Mouse (Mus musculus): ENCODE data around the gene Shkbp1. TPM values are rescaled to one million over a fixed set of nuclear protein-coding genes. Genes with fewer than 3 reads are reported as not detected.

The Shkbp1 gene
- polyA plus RNA-seq, 1 experiment: 276 TPM

GRCm38 (mm10) chr7:27310996-27311535, 44.8 kb downstream of the Shkbp1 start:
- TF ChIP-seq GATA1 (IDR thresholded peaks at IDR 0.05; ENCODE audit: low read length): no peak

DNA sequence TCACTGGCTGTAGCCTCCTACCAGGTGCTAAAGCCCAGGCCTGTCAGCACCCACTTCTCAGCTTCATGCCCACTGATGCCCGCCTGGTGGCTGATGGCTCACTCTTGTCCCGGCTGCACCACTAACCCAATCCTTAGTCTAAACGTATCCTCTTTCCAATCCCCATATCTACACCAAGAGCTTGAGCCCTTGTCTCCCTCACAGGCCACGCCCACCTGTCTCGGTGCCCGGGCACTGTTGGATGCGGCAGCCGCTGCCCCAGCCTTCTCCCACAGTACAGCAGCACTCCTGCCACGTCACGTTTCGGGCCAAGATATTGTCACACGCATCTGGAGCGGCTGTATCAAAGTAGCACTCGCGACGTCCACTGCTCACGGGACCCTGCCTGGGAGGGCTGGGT, 45.5 kb downstream of the Shkbp1 start:
- TF ChIP-seq GATA1 (IDR thresholded peaks at IDR 0.05; ENCODE audit: low read length): no peak

- TF ChIP-seq GATA1 (IDR thresholded peaks at IDR 0.05; ENCODE audit: low read length): no peak
These were observed 46.0 kb downstream of the Shkbp1 start for GRCm38 (mm10) chr7:27309832-27310231.

DNA sequence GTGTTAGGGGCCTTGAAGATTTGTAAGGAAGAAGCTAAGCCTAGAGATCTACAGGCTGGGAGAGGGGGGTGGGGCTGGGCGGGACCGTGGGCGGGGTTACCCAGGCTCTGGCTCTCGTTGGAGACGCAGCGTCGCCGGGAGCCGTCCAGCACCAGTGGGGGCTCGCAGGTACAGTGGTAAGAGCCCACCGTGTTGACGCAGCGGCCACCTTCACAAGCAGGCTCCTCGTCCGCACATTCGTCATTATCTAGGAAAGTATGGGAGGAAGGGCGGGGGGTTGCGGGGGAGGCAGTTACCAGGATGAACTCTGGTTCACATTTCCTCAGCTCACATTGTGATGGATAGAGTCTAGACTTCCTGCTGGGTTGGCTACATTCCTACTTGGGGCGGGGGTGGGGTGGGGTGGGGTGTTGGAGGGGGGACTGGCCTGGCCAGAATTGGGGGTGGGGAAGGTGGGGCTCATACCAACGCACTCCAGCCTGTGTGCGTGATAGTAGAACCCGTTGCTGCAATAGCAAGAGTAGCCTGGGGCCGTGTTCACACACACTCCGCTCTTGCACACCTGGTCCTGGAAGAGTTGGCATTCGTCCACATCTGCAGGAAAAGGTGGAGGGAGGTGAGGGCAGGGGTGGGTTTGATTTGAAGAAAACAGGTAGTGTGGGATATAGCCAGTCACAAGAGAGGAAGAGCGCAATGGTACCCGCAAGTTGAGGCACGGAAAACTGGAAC, 46.8 kb downstream of the Shkbp1 start:
- no peak for TF ChIP-seq GATA1 (IDR thresholded peaks at IDR 0.05; ENCODE audit: low read length)

DNA sequence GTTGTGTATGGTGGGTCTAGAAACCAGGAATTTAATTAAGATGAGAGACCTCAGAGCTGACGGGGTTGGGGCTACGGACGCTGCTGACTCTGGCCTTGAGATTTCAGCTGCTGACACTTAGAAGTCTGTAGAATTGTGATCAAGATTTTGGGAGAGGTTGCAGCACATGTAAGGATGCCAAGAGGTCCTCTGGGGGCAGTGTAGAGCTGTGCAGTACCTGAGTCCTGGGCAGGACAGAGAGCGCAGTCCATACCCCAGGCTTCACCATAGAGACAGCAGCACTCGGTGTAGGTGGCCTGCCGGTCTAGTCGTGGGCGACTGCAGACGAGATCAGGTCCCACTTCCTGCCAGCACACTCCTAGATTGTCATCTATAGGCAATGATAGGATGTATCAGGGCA, 48.3 kb downstream of the Shkbp1 start:
- no peak for TF ChIP-seq GATA1 (IDR thresholded peaks at IDR 0.05; ENCODE audit: low read length)

DNA sequence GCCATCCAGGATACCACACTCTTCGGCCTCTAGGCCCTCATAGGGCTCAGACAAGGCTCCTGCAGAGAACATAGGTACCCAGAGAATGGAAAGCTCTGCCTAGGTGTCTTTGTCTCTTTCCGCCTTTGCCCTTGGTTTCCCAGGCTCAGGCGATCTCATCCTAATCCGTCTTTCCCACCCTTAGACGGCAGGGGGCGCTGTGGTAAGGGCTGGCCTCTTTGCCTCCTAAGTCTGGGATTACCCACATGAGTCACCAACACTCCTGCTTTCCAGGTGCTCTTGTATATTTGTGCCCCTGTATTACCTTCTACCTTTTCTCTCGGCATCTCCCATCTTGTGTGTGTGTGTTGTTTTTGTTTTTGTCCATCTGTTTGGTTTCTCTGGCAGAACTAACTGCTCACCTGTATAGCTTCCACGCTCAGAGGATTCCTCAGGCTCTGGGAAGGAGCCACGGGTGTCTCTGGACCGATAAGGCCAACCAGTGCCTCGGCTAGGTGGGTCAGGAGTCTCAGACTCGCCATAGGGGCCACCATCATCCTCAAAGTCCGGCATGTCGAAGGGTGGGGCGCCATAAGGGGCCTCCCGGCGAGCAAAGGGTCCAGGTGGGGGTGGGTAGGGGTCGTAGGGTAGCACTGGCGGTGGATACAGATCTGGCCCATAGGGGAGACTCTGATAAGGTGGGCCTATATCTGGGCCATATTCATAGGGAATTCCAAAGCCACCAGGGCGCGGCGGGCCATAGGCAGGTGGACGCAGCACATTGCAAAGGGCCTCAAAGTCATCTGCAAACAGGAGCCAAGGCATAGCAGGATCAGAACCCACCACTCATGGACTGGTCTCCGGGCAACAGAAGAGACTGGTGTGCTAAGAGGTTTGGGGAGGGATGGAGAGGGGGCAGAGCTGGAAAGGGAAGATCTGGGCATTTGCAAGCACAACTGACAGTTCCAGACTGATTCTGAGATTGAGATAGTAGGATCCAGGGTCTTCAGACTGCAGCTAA, 49.4 kb downstream of the Shkbp1 start:
- TF ChIP-seq GATA1 (IDR thresholded peaks at IDR 0.05; ENCODE audit: low read length): no peak

- TF ChIP-seq GATA1 (IDR thresholded peaks at IDR 0.05; ENCODE audit: low read length): no peak
These were observed 50.6 kb downstream of the Shkbp1 start for GRCm38 (mm10) chr7:27305091-27305730.

GRCm38 (mm10) chr7:27302172-27302571, 53.6 kb downstream of the Shkbp1 start:
- TF ChIP-seq GATA1 (IDR thresholded peaks at IDR 0.05; ENCODE audit: low read length): no peak

DNA sequence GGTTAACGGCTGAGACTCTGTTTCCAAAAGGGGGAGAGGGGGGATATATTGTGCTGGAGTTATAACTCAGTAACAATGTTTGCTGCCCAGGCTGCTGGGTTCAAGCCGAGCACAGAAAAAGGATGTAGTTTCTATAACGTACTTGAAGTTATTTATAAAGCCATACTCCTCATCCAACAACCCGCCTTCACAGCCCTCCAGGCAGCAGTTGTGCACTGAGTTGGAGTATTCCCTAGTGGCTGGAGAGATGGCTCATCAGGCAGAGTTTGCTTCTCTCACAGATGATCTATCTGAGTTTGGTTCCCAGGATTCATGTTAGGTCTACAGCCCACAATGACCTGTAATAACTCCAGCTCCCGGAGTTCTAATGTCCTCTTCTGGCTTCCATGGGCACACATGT, 55.0 kb downstream of the Shkbp1 start:
- TF ChIP-seq GATA1 (IDR thresholded peaks at IDR 0.05; ENCODE audit: low read length): no peak

DNA sequence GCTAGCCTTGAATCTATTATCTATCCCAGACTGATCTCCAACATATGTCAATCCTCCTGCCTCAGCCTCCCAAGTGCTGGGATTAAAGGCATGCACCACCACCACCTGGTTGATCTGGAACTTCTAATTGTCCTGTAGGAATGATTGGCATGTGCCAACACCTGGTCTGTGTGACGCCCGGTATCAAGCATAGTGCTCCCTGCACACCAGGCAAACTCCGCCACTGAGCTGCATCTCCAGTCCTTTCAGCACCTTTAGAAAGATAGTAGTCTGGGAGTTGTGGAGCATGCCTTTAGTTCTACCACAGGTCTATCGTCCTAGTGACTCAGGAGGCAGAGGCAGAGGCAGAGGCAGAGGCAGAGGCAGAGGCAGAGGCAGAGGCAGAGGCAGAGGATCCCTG, 55.5 kb downstream of the Shkbp1 start:
- TF ChIP-seq GATA1 (IDR thresholded peaks at IDR 0.05; ENCODE audit: low read length): no peak

DNA sequence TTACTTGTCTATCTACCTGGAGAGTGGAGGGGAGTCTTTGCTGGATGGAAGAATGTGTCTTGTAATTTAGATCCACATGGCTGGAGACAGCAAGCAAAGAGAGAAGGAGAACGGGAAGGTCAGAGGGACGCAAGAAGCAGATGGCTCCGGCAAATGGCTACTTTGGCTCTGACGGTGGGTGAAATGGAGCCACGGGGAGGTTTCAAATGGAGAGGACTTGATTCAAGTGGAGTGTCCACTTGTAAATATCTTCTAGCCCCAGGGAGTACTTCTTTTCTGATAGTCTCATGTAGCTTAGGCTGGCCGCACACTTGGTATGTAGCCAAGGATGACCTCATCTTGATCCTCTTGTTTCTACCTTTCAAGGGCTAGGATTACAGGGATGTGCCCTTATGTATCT, 57.0 kb downstream of the Shkbp1 start:
- TF ChIP-seq GATA1 (IDR thresholded peaks at IDR 0.05; ENCODE audit: low read length): no peak

DNA sequence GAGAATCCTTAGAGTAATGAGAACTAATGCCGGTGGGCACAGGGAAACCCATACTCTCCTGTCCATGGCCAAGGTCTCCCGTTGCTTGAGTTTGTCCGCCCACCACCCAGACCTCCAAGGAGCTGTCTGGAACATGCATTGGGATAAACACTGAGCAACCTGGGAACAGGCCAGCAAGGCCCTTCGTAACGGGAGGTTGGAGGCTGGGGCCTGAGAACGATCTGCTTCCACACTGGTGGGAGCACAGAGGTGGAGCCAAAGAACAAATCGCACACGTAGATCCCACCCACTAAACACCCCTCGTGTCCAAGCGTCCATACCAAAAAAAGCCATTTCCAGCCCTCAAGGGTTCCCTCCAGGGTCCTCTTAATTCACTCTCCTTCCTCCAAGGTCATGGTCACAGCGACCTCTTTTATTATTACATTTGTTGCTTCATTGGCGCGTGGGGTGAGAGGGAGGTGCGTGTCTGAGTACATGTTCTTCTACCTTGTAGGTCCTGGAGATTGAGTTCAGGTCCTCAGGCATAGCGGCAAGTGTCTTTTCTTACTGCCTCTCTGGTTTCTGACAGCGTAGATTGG, 57.7 kb downstream of the Shkbp1 start:
- TF ChIP-seq GATA1 (IDR thresholded peaks at IDR 0.05; ENCODE audit: low read length): no peak

DNA sequence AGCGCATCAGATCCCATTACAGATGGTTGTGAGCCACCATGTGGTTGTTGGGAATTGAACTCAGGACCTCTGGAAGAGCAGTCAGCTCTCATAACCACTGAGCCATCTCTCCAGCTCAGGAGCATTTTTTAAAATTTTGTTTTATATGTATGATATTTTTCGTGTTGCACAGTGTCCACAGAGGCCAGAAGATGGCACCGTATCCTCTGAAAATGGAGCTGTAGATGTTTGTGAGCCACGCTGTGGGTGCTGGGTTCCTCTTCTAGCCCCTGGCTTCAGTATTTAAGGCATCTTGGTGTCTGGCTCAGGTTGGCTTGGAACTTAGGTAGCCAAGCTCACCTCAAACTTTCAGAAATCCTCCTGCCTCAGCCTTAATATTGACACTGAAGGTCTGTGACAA, 59.3 kb downstream of the Shkbp1 start:
- TF ChIP-seq GATA1 (IDR thresholded peaks at IDR 0.05; ENCODE audit: low read length): no peak

DNA sequence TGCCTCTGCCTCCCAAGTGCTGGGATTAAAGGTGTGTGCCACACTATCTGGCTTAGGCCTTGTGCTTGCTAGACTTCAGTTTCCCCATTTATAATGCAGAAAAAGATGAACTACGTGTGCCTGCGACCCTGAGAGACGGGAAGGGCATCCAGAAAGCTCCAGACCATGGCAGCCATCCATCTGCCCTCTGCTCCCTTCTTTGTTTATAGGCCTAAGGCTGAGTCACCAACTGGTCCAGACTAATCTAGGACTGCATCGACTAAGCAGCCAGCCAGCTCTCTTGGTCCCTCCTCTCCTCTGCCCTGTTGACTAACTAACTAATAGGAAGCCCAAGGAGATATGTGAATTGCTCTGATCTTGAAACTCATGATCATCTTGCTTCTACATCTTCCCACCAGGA, 59.9 kb downstream of the Shkbp1 start:
- TF ChIP-seq GATA1 (IDR thresholded peaks at IDR 0.05; ENCODE audit: low read length): no peak

Other genes with a start within 250 kb of the Shkbp1 start
- gene Cyp2f2, start 236.1 kb downstream of the Shkbp1 start, polyA plus RNA-seq (2012): not detected in 2 replicates
- gene Cyp2t4, start 202.3 kb downstream of the Shkbp1 start, polyA plus RNA-seq (2012): not detected in 2 replicates
- 155 and 188 TPM in 2 replicates for gene Egln2, start 189.2 kb downstream of the Shkbp1 start, polyA plus RNA-seq (2012)
- 342 and 432 TPM in 2 replicates for gene Rab4b, start 177.1 kb downstream of the Shkbp1 start, polyA plus RNA-seq (2012)
- 0.31 TPM in 1 of 2 replicates, not detected in the other for gene Gm21983, start 174.9 kb downstream of the Shkbp1 start, polyA plus RNA-seq (2012)
- not detected in 2 replicates for gene Mia, start 174.9 kb downstream of the Shkbp1 start, polyA plus RNA-seq (2012)
- 8.2 and 10.3 TPM in 2 replicates for gene BC024978, start 160.2 kb downstream of the Shkbp1 start, polyA plus RNA-seq (2012)
- gene Snrpa, start 159.7 kb downstream of the Shkbp1 start, polyA plus RNA-seq (2012): 727 and 966 TPM in 2 replicates
- 5.7 and 6.9 TPM in 2 replicates for gene Itpkc, start 127.4 kb downstream of the Shkbp1 start, polyA plus RNA-seq (2012)
- gene Coq8b, start 123.0 kb downstream of the Shkbp1 start, polyA plus RNA-seq (2012): 74.2 and 74.5 TPM in 2 replicates
- 12.4 and 12.9 TPM in 2 replicates for gene Numbl, start 97.6 kb downstream of the Shkbp1 start, polyA plus RNA-seq (2012)
- 1.5 TPM in 2 replicates for gene Ltbp4, start 18.3 kb downstream of the Shkbp1 start, polyA plus RNA-seq (2012)
- 1.4 and 2.1 TPM in 2 replicates for gene Gm20479, start 1.4 kb upstream of the Shkbp1 start, polyA plus RNA-seq (2012)
- 0.39 and 0.67 TPM in 2 replicates for gene Sptbn4, start 91.7 kb upstream of the Shkbp1 start, polyA plus RNA-seq (2012)
- gene Blvrb, start 92.0 kb upstream of the Shkbp1 start, polyA plus RNA-seq (2012): 971 and 1,082 TPM in 2 replicates
- gene Sertad3, start 117.7 kb upstream of the Shkbp1 start, polyA plus RNA-seq (2012): 39.7 and 45.0 TPM in 2 replicates
- 87.2 and 107 TPM in 2 replicates for gene Sertad1, start 130.9 kb upstream of the Shkbp1 start, polyA plus RNA-seq (2012)
- gene Prx, start 143.3 kb upstream of the Shkbp1 start, polyA plus RNA-seq (2012): 4.4 and 4.8 TPM in 2 replicates
- 0.48 and 0.57 TPM in 2 replicates for gene Hipk4, start 167.2 kb upstream of the Shkbp1 start, polyA plus RNA-seq (2012)
- 13.4 and 14.5 TPM in 2 replicates for gene Pld3, start 197.2 kb upstream of the Shkbp1 start, polyA plus RNA-seq (2012)
- 75.9 and 80.9 TPM in 2 replicates for gene 2310022A10Rik, start 197.2 kb upstream of the Shkbp1 start, polyA plus RNA-seq (2012)
- 86.1 and 92.3 TPM in 2 replicates for gene Akt2, start 235.5 kb upstream of the Shkbp1 start, polyA plus RNA-seq (2012)